Mouse (Mus musculus) hindbrain, embryonic 11.5 days (tissue): Measurements from ENCODE around the gene Itpr1. TPM values are rescaled to one million over a fixed set of nuclear protein-coding genes. Genes with fewer than 3 reads are reported as not detected.
A peak's percentile ranks its signal among the peaks of the same experiment; 100 is the strongest.

Experiments used
- ATAC-seq: fragments of 200-750 bp; cut with Nextera tagmentation; 2 replicates; pipeline ENCODE4 v1.8.0; 2017; ENCODE audit warnings: mild to moderate bottlenecking, moderate TSS enrichment, moderate library complexity; ENCODE audit not compliant: low FRiP score
- DNase-seq: peaks from one replicate; pipeline ENCODE4 v3.0.0-alpha.2; 2015; ENCODE audit warnings: low spot score
- H3K27ac ChIP-seq: fragments of 300-500 bp; sonication (generic); 2 replicates; pipeline ENCODE4 v1.5.1; 2014; ENCODE audit warnings: mild to moderate bottlenecking, low read depth, low read length
- H3K27me3 ChIP-seq: fragments of 300-500 bp; sonication (generic); 2 replicates; pipeline ENCODE4 v1.6.1; 2014; ENCODE audit warnings: mild to moderate bottlenecking, low read length, moderate library complexity, mixed read lengths; ENCODE audit not compliant: control insufficient read depth, insufficient read depth
- H3K36me3 ChIP-seq: fragments of 300-500 bp; sonication (generic); 2 replicates; pipeline ENCODE4 v1.6.1; 2014; ENCODE audit warnings: mild to moderate bottlenecking, low read length, moderate library complexity, mixed read lengths; ENCODE audit not compliant: control insufficient read depth, insufficient read depth
- H3K4me1 ChIP-seq: fragments of 300-500 bp; sonication (generic); replicated peaks from 2 replicates; pipeline ENCODE4 v1.6.1; 2014; ENCODE audit warnings: low read length, mixed read lengths; ENCODE audit not compliant: control insufficient read depth, insufficient read depth
- H3K4me2 ChIP-seq: fragments of 300-500 bp; sonication (generic); replicated peaks from 2 replicates; pipeline ENCODE4 v1.6.1; 2014; ENCODE audit warnings: mild to moderate bottlenecking, low read depth, low read length
- H3K4me3 ChIP-seq: fragments of 300-500 bp; sonication (generic); 2 replicates; pipeline ENCODE4 v1.5.1; 2014; ENCODE audit warnings: low read depth, low read length
- H3K9ac ChIP-seq: fragments of 300-500 bp; sonication (generic); 2 replicates; pipeline ENCODE4 v1.6.1; 2014; ENCODE audit warnings: low read depth, low read length
- H3K9me3 ChIP-seq: fragments of 300-500 bp; sonication (generic); 2 replicates; pipeline ENCODE4 v1.6.1; 2016; ENCODE audit warnings: low read length; ENCODE audit not compliant: control insufficient read depth
- WGBS: fragments of 180-500 bp; shearing (Covaris S2); extraction: QIAGEN DNeasy Blood & Tissue Kit; methylation state at CpG from one replicate; pipeline ENCODE4 v1.1.7; 2014; 5-methylcytosine and 5-hydroxymethylcytosine counted together
- polyA plus RNA-seq: library from polyadenylated mRNA; unstranded; fragments of >200 nt; fragmentation: Nextera tagmentation; extraction: Ambion mirVana; gene quantifications from 2 replicates; pipeline ENCODE4 v1.2.1, GENCODE M21; 2014

Gene Itpr1
- polyA plus RNA-seq, 1 experiment from 2014 or later: 9.6 TPM

GRCm38 (mm10) chr6:108408726-108409125 lies 195.8 kb downstream of the Itpr1 start:
- Histone ChIP-seq H3K27me3 (no peaks in the 10 kb centered on the region), H3K27ac (no peak overlapping the region), H3K4me3 (no peak overlapping the region), H3K36me3 (no peaks in the 10 kb centered on the region), H3K4me2 (no peak overlapping the region), H3K9ac (no peak overlapping the region), H3K4me1 (no peaks in the 10 kb centered on the region), H3K9me3 (no peaks in the 10 kb centered on the region)
- 97% methylated on average over 5 of the region's 5 CpGs for WGBS
- DNase-seq: no peak
- ATAC-seq: no peak

- ATAC-seq (no peak), DNase-seq (no peak)
- H3K4me1 ChIP-seq: no peaks in the 10 kb centered on the region
- no peak overlapping the region for H3K9ac ChIP-seq
- no peak overlapping the region for H3K27ac ChIP-seq
- H3K4me2 ChIP-seq: no peak overlapping the region
- no peak overlapping the region for H3K4me3 ChIP-seq
- H3K36me3 ChIP-seq: no peaks in the 10 kb centered on the region
- H3K9me3 ChIP-seq: no peaks in the 10 kb centered on the region
- H3K27me3 ChIP-seq: no peaks in the 10 kb centered on the region
- 85% methylated on average over 16 of the region's 16 CpGs for WGBS
These were observed 197.9 kb downstream of the Itpr1 start for GRCm38 (mm10) chr6:108410771-108411170.

GRCm38 (mm10) chr6:108411201-108411600 lies 198.3 kb downstream of the Itpr1 start:
- H3K9ac ChIP-seq: no peak overlapping the region
- 88% methylated on average over 4 of the region's 4 CpGs for WGBS
- H3K9me3 ChIP-seq: no peaks in the 10 kb centered on the region
- no peak overlapping the region for H3K4me3 ChIP-seq
- DNase-seq (no peak), ATAC-seq (no peak)
- no peaks in the 10 kb centered on the region for H3K27me3 ChIP-seq
- H3K4me1 ChIP-seq: no peaks in the 10 kb centered on the region
- H3K27ac ChIP-seq: no peak overlapping the region
- no peaks in the 10 kb centered on the region for H3K36me3 ChIP-seq
- H3K4me2 ChIP-seq: no peak overlapping the region

- 88% methylated on average over 8 of the region's 8 CpGs for whole genome bisulfite sequencing
These were observed 200.1 kb downstream of the Itpr1 start for GRCm38 (mm10) chr6:108413006-108413405.

GRCm38 (mm10) chr6:108413593-108413992 lies 200.7 kb downstream of the Itpr1 start:
- Histone ChIP-seq H3K4me1 (no peaks in the 10 kb centered on the region), H3K9ac (no peak overlapping the region), H3K4me2 (no peak overlapping the region), H3K9me3 (no peaks in the 10 kb centered on the region), H3K36me3 (no peaks in the 10 kb centered on the region), H3K27ac (no peak overlapping the region), H3K4me3 (no peak overlapping the region), H3K27me3 (no peaks in the 10 kb centered on the region)
- DNase-seq (no peak), ATAC-seq (no peak)
- WGBS: 95% methylated on average over 9 of the region's 9 CpGs

More at GRCm38 (mm10) chr6:108413006-108413405, 200.1 kb downstream of the Itpr1 start:
- H3K27ac ChIP-seq: no peak overlapping the region
- DNase-seq (no peak), ATAC-seq (no peak)
- H3K27me3 ChIP-seq: no peaks in the 10 kb centered on the region
- no peaks in the 10 kb centered on the region for H3K36me3 ChIP-seq
- H3K4me1 ChIP-seq: no peaks in the 10 kb centered on the region
- H3K9ac ChIP-seq: no peak overlapping the region
- no peak overlapping the region for H3K4me3 ChIP-seq
- H3K4me2 ChIP-seq: no peak overlapping the region
- H3K9me3 ChIP-seq: no peaks in the 10 kb centered on the region

GRCm38 (mm10) chr6:108415847-108416246 lies 203.0 kb downstream of the Itpr1 start:
- H3K4me1 ChIP-seq: no peaks in the 10 kb centered on the region
- DNase-seq (no peak), ATAC-seq (no peak)
- 88% methylated on average over 4 of the region's 4 CpGs for WGBS
- no peaks in the 10 kb centered on the region for H3K27me3 ChIP-seq
- H3K27ac ChIP-seq: no peak overlapping the region
- no peak overlapping the region for H3K4me3 ChIP-seq
- no peaks in the 10 kb centered on the region for H3K9me3 ChIP-seq
- H3K4me2 ChIP-seq: no peak overlapping the region
- no peaks in the 10 kb centered on the region for H3K36me3 ChIP-seq
- H3K9ac ChIP-seq: no peak overlapping the region

- peak; percentile 71; the same call in 1 of the 2 replicates for ATAC-seq
- no peaks in the 10 kb centered on the region for H3K4me1 ChIP-seq
- WGBS: 65% methylated on average over 8 of the region's 8 CpGs
- peak; percentile 67 for DNase-seq
- H3K4me2 ChIP-seq: no peak overlapping the region
- H3K9me3 ChIP-seq: no peaks in the 10 kb centered on the region
- H3K9ac ChIP-seq: no peak overlapping the region
- H3K27me3 ChIP-seq: no peaks in the 10 kb centered on the region
- H3K36me3 ChIP-seq: no peaks in the 10 kb centered on the region
- H3K27ac ChIP-seq: no peak overlapping the region
- H3K4me3 ChIP-seq: no peak overlapping the region
These were observed 204.6 kb downstream of the Itpr1 start for GRCm38 (mm10) chr6:108417508-108417907.

- no peak for ATAC-seq
- no peak overlapping the region for H3K27ac ChIP-seq
- H3K9me3 ChIP-seq: no peaks in the 10 kb centered on the region
- WGBS: 96% methylated on average over 7 of the region's 7 CpGs
- H3K4me1 ChIP-seq: no peaks in the 10 kb centered on the region
- H3K9ac ChIP-seq: no peak overlapping the region
- H3K4me3 ChIP-seq: no peak overlapping the region
- H3K27me3 ChIP-seq: no peaks in the 10 kb centered on the region
- H3K36me3 ChIP-seq: no peaks in the 10 kb centered on the region
- no peak overlapping the region for H3K4me2 ChIP-seq
- no peak for DNase-seq
These were observed 205.3 kb downstream of the Itpr1 start for GRCm38 (mm10) chr6:108418218-108418617.

GRCm38 (mm10) chr6:108424749-108425584 lies 212.1 kb downstream of the Itpr1 start:
- H3K27ac ChIP-seq: no peak overlapping the region
- peak; percentile 84 for ATAC-seq
- WGBS: 59% methylated on average over 9 of the region's 9 CpGs

More at GRCm38 (mm10) chr6:108424749-108425584, 212.1 kb downstream of the Itpr1 start:
- no peak overlapping the region for H3K9ac ChIP-seq
- peak; percentile 25 for DNase-seq
- H3K9me3 ChIP-seq: no peaks in the 10 kb centered on the region
- H3K36me3 ChIP-seq: no peaks in the 10 kb centered on the region
- H3K4me2 ChIP-seq: no peak overlapping the region
- no peaks in the 10 kb centered on the region; the same call in 1 of the 2 replicates for H3K4me1 ChIP-seq
- H3K4me3 ChIP-seq: no peak overlapping the region
- H3K27me3 ChIP-seq: no peaks in the 10 kb centered on the region
